Mouse (Mus musculus) midbrain, embryonic 10.5 days (tissue): ENCODE measurements around the gene Fbxw9. TPM values are rescaled to one million over a fixed set of nuclear protein-coding genes. Genes with fewer than 3 reads are reported as not detected.

ENCODE experiments used
- DNase-seq: peaks from one replicate; pipeline ENCODE4 v3.0.0-alpha.2; 2017; ENCODE audit warnings: low spot score
- H3K27ac ChIP-seq: fragments of 300-500 bp; sonication (generic); replicated peaks from 2 replicates; pipeline ENCODE4 v1.5.1; 2016; ENCODE audit warnings: mild to moderate bottlenecking
- H3K27me3 ChIP-seq: fragments of 300-500 bp; sonication (generic); 2 replicates; pipeline ENCODE4 v1.6.1; 2016; ENCODE audit warnings: low read depth, mild to moderate bottlenecking; ENCODE audit not compliant: poor library complexity, severe bottlenecking
- H3K36me3 ChIP-seq: fragments of 300-500 bp; sonication (generic); 2 replicates; pipeline ENCODE4 v1.6.1; 2016; ENCODE audit warnings: mild to moderate bottlenecking, moderate library complexity
- H3K4me1 ChIP-seq: fragments of 300-500 bp; sonication (generic); 2 replicates; pipeline ENCODE4 v1.6.1; 2016
- H3K4me3 ChIP-seq: fragments of 300-500 bp; sonication (generic); 2 replicates; pipeline ENCODE4 v1.5.1; 2016; ENCODE audit warnings: mild to moderate bottlenecking, moderate library complexity
- H3K9me3 ChIP-seq: fragments of 300-500 bp; sonication (generic); replicated peaks from 2 replicates; pipeline ENCODE4 v1.6.1; 2016; ENCODE audit warnings: mild to moderate bottlenecking
- WGBS: fragments of 180-500 bp; shearing (Covaris S2); methylation state at CpG from one replicate; pipeline ENCODE4 v1.1.7; 2016; 5-methylcytosine and 5-hydroxymethylcytosine counted together
- polyA plus RNA-seq: library from polyadenylated mRNA; unstranded; fragments of >200 nt; fragmentation: Nextera tagmentation; extraction: Ambion mirVana; gene quantifications from 2 replicates; pipeline ENCODE4 v1.2.1, GENCODE M21; 2016

Gene Fbxw9
- polyA plus RNA-seq, 1 experiment from 2014 or later, result 25.5 TPM

GRCm38 (mm10) chr8:85057367-85057766, 2.5 kb upstream of the Fbxw9 start:
- Histone ChIP-seq H3K4me1 (peaks cover 20% of the 10 kb centered on the region), H3K27me3 (no peaks in the 10 kb centered on the region), H3K4me3 (no peak overlapping the region), H3K27ac (no peak overlapping the region), H3K9me3 (no peaks in the 10 kb centered on the region), H3K36me3 (peaks cover 54% of the 10 kb centered on the region)
- DNase-seq, result no peak
- 89% methylated on average over 7 of the region's 7 CpGs for WGBS

- Histone ChIP-seq H3K36me3 (peaks cover 48% of the 10 kb centered on the region), H3K4me1 (peaks cover 20% of the 10 kb centered on the region), H3K27me3 (no peaks in the 10 kb centered on the region), H3K9me3 (no peaks in the 10 kb centered on the region), H3K27ac (no peak overlapping the region), H3K4me3 (no peak overlapping the region)
- no peak for DNase-seq
- WGBS, result 97% methylated on average over 4 of the region's 4 CpGs
These were observed 2.7 kb downstream of the Fbxw9 start for GRCm38 (mm10) chr8:85062603-85063002.

GRCm38 (mm10) chr8:85065213-85065612, 5.4 kb downstream of the Fbxw9 start:
- H3K4me3 ChIP-seq, result no peak overlapping the region
- peaks cover 17% of the 10 kb centered on the region for H3K4me1 ChIP-seq
- H3K27ac ChIP-seq, result no peak overlapping the region
- WGBS, result 51% methylated on average over 2 of the region's 2 CpGs
- no peaks in the 10 kb centered on the region for H3K27me3 ChIP-seq
- H3K9me3 ChIP-seq, result no peaks in the 10 kb centered on the region
- peaks cover 55% of the 10 kb centered on the region for H3K36me3 ChIP-seq
- DNase-seq, result no peak

GRCm38 (mm10) chr8:85067155-85067554, 7.3 kb downstream of the Fbxw9 start:
- H3K27me3 ChIP-seq, result no peaks in the 10 kb centered on the region
- no peak overlapping the region for H3K27ac ChIP-seq
- H3K4me1 ChIP-seq, result peaks cover 12% of the 10 kb centered on the region
- no peak for DNase-seq
- no peaks in the 10 kb centered on the region for H3K9me3 ChIP-seq
- 93% methylated on average over 2 of the region's 2 CpGs for WGBS
- peaks cover 52% of the 10 kb centered on the region for H3K36me3 ChIP-seq
- H3K4me3 ChIP-seq, result no peak overlapping the region

GRCm38 (mm10) chr8:85067982-85068381, 8.1 kb downstream of the Fbxw9 start, which contains the start of gene Gm5741:
Gene Gm5741 (minus strand): TSS chr8:85067982.
- Histone ChIP-seq H3K27me3 (no peaks in the 10 kb centered on the region), H3K4me3 (no peak within 1 kb of the TSS), H3K36me3 (peaks cover 45% of the 10 kb centered on the region), H3K9me3 (no peaks in the 10 kb centered on the region), H3K4me1 (peaks cover 20% of the 10 kb centered on the region), H3K27ac (no peak within 1 kb of the TSS)
- DNase-seq, result no peak

GRCm38 (mm10) chr8:85071041-85071440, 11.2 kb downstream of the Fbxw9 start:
- peaks cover 54% of the 10 kb centered on the region for H3K36me3 ChIP-seq
- peak overlapping the region; percentile 95 for H3K4me3 ChIP-seq
- 87% methylated on average over 5 of the region's 5 CpGs for WGBS
- no peak for DNase-seq
- H3K27ac ChIP-seq, result peak overlapping the region; percentile 96
- peaks cover 27% of the 10 kb centered on the region for H3K4me1 ChIP-seq
- H3K27me3 ChIP-seq, result no peaks in the 10 kb centered on the region
- H3K9me3 ChIP-seq, result no peaks in the 10 kb centered on the region

- Histone ChIP-seq H3K4me3 (peak within 1 kb of the TSS; percentile 95), H3K27me3 (no peaks in the 10 kb centered on the region), H3K4me1 (peaks cover 28% of the 10 kb centered on the region), H3K9me3 (no peaks in the 10 kb centered on the region), H3K36me3 (peaks cover 54% of the 10 kb centered on the region), H3K27ac (peak within 1 kb of the TSS; percentile 96)
- DNase-seq, result peak; percentile 92
- under 1% methylated on average over 68 of the region's 68 CpGs for whole genome bisulfite sequencing
These were observed 11.8 kb downstream of the Fbxw9 start, which contains the start of gene Dhps for GRCm38 (mm10) chr8:85071514-85072281. Gene Dhps (plus strand): TSS chr8:85071757.

- WGBS, result 45% methylated on average over 9 of the region's 9 CpGs
- peak overlapping the region; percentile 95 for H3K4me3 ChIP-seq
These were observed 12.6 kb downstream of the Fbxw9 start for GRCm38 (mm10) chr8:85072364-85072929.

GRCm38 (mm10) chr8:85073041-85073612, 13.3 kb downstream of the Fbxw9 start:
- Histone ChIP-seq H3K27ac (no peak overlapping the region), H3K27me3 (no peaks in the 10 kb centered on the region), H3K9me3 (no peaks in the 10 kb centered on the region), H3K4me1 (peaks cover 28% of the 10 kb centered on the region), H3K36me3 (peaks cover 51% of the 10 kb centered on the region), H3K4me3 (peak overlapping the region; percentile 95; the same call in 1 of the 2 replicates)
- no peak for DNase-seq
- 93% methylated on average over 15 of the region's 15 CpGs for WGBS

More at GRCm38 (mm10) chr8:85072364-85072929, 12.6 kb downstream of the Fbxw9 start:
- peaks cover 52% of the 10 kb centered on the region for H3K36me3 ChIP-seq
- H3K9me3 ChIP-seq, result no peaks in the 10 kb centered on the region
- H3K4me1 ChIP-seq, result peaks cover 28% of the 10 kb centered on the region
- no peaks in the 10 kb centered on the region for H3K27me3 ChIP-seq
- no peak for DNase-seq
- H3K27ac ChIP-seq, result peak overlapping the region; percentile 96

GRCm38 (mm10) chr8:85074167-85074566, 14.3 kb downstream of the Fbxw9 start:
- 90% methylated on average over 10 of the region's 10 CpGs for WGBS
- Histone ChIP-seq H3K27me3 (no peaks in the 10 kb centered on the region), H3K27ac (no peak overlapping the region), H3K4me1 (peaks cover 30% of the 10 kb centered on the region), H3K36me3 (peaks cover 59% of the 10 kb centered on the region), H3K4me3 (no peak overlapping the region), H3K9me3 (no peaks in the 10 kb centered on the region)
- no peak for DNase-seq

GRCm38 (mm10) chr8:85074617-85075016, 14.8 kb downstream of the Fbxw9 start:
- peaks cover 62% of the 10 kb centered on the region for H3K36me3 ChIP-seq
- H3K4me3 ChIP-seq, result no peak overlapping the region
- WGBS, result 93% methylated on average over 10 of the region's 10 CpGs
- no peak for DNase-seq
- H3K9me3 ChIP-seq, result no peaks in the 10 kb centered on the region
- H3K27me3 ChIP-seq, result no peaks in the 10 kb centered on the region
- H3K4me1 ChIP-seq, result peaks cover 34% of the 10 kb centered on the region
- no peak overlapping the region for H3K27ac ChIP-seq

GRCm38 (mm10) chr8:85076001-85076400, 16.1 kb downstream of the Fbxw9 start:
- peak; percentile 35 for DNase-seq
- no peaks in the 10 kb centered on the region for H3K9me3 ChIP-seq

GRCm38 (mm10) chr8:85076993-85077392, 17.1 kb downstream of the Fbxw9 start:
- H3K4me3 ChIP-seq, result peak overlapping the region; percentile 16; the same call in 1 of the 2 replicates
- peaks cover 62% of the 10 kb centered on the region for H3K36me3 ChIP-seq
- 2% methylated on average over 2 of the region's 2 CpGs for WGBS
- peak; percentile 85 for DNase-seq
- peaks cover 41% of the 10 kb centered on the region for H3K4me1 ChIP-seq
- no peaks in the 10 kb centered on the region for H3K27me3 ChIP-seq
- H3K27ac ChIP-seq, result no peak overlapping the region
- no peaks in the 10 kb centered on the region for H3K9me3 ChIP-seq

More at GRCm38 (mm10) chr8:85076001-85076400, 16.1 kb downstream of the Fbxw9 start:
- no peak overlapping the region for H3K27ac ChIP-seq
- peaks cover 37% of the 10 kb centered on the region for H3K4me1 ChIP-seq
- no peak overlapping the region for H3K4me3 ChIP-seq
- no peaks in the 10 kb centered on the region for H3K27me3 ChIP-seq
- WGBS, result 69% methylated on average over 9 of the region's 9 CpGs
- peaks cover 62% of the 10 kb centered on the region for H3K36me3 ChIP-seq
